Mouse (Mus musculus) thymus, adult 18-20 months (tissue): ENCODE results near the gene Actl11.

Experiments used
- DNase-seq, 2 experiments: peaks; one replicate each; pipeline ENCODE4 v3.0.0; 2022; ENCODE audit warnings: mixed read lengths in 2 of 2

Gene Actl11

GRCm38 (mm10) chr9:107923021-107923420 is 5.2 kb upstream of the Actl11 start:
- DNase-seq, result peak in 1 of 2 experiments; percentile 24

GRCm38 (mm10) chr9:107923956-107924355 is 4.3 kb upstream of the Actl11 start:
- no peak for DNase-seq

- DNase-seq, result no peak
Observed at GRCm38 (mm10) chr9:107925251-107925650, 3.0 kb upstream of the Actl11 start.

- no peak for DNase-seq
Observed at GRCm38 (mm10) chr9:107926920-107927420, 1.3 kb upstream of the Actl11 start.

- DNase-seq, result no peak
Observed at GRCm38 (mm10) chr9:107927749-107928148, 520 bp upstream of the Actl11 start.

GRCm38 (mm10) chr9:107932221-107932620 is 4.0 kb downstream of the Actl11 start:
- DNase-seq, result no peak

GRCm38 (mm10) chr9:107934146-107934545 is 5.9 kb downstream of the Actl11 start:
- no peak for DNase-seq

- DNase-seq, result no peak
Observed at GRCm38 (mm10) chr9:107935374-107935773, 7.1 kb downstream of the Actl11 start, which contains the start of gene Camkv. Gene Camkv, plus strand, starts transcription at chr9:107935674.

- peak; percentile 82 for DNase-seq
Observed at GRCm38 (mm10) chr9:107935790-107936214, 7.5 kb downstream of the Actl11 start.

- DNase-seq, result no peak
Observed at GRCm38 (mm10) chr9:107936215-107936822, 8.1 kb downstream of the Actl11 start.

GRCm38 (mm10) chr9:107936831-107937230 is 8.6 kb downstream of the Actl11 start:
- no peak for DNase-seq

- DNase-seq, result no peak
Observed at GRCm38 (mm10) chr9:107947241-107948194, 19.2 kb downstream of the Actl11 start.

- no peak for DNase-seq
Observed at GRCm38 (mm10) chr9:107949184-107949921, 21.1 kb downstream of the Actl11 start.

GRCm38 (mm10) chr9:107949922-107950235 is 21.6 kb downstream of the Actl11 start, which contains the start of gene Traip:
Gene Traip, plus strand, starts transcription at chr9:107950136.
- DNase-seq, result no peak

- DNase-seq, result peak; percentile 73 to 80
Observed at GRCm38 (mm10) chr9:107950460-107951355, 22.4 kb downstream of the Actl11 start.

- DNase-seq, result no peak
Observed at GRCm38 (mm10) chr9:107955613-107956289, 27.5 kb downstream of the Actl11 start.

GRCm38 (mm10) chr9:107957141-107957540 is 28.9 kb downstream of the Actl11 start:
- DNase-seq, result no peak

- no peak for DNase-seq
Observed at GRCm38 (mm10) chr9:107959896-107960295, 31.6 kb downstream of the Actl11 start.

GRCm38 (mm10) chr9:107960928-107961327 is 32.7 kb downstream of the Actl11 start:
- DNase-seq, result no peak

GRCm38 (mm10) chr9:107961351-107961762 is 33.1 kb downstream of the Actl11 start:
- DNase-seq, result no peak

- no peak for DNase-seq
Observed at GRCm38 (mm10) chr9:107961881-107962280, 33.6 kb downstream of the Actl11 start.
